Mouse (Mus musculus) MEL (cell line): ENCODE results near the gene Gys1. TPM values are rescaled to one million over a fixed set of nuclear protein-coding genes. Genes with fewer than 3 reads are reported as not detected.
A peak's percentile ranks its signal among the peaks of the same experiment; 100 is the strongest.

Source experiments
- DNase-seq: peaks from one replicate; pipeline ENCODE4 v3.0.0; 2011; ENCODE audit warnings: low read depth, low spot score
- H3K27ac ChIP-seq: 2 replicates; pipeline ENCODE4 v1.5.1; 2012; ENCODE audit warnings: low read depth, mild to moderate bottlenecking, control low read depth, low read length, moderate library complexity; ENCODE audit not compliant: control insufficient read depth
- H3K27me3 ChIP-seq, 2 experiments: fragments of 150-350 bp in 1 of 2; sonication (generic) in 1 of 2; 2 replicates each; pipeline ENCODE4 v1.6.1; 2012; ENCODE audit warnings: low read length in 2 of 2, mild to moderate bottlenecking in 2 of 2, improper control_type of control experiment in 1 of 2, moderate library complexity in 1 of 2; ENCODE audit not compliant: insufficient read depth in 2 of 2, control insufficient read depth in 1 of 2
- H3K36me3 ChIP-seq, 2 experiments: 2 replicates each; pipeline ENCODE4 v1.6.1; 2012 to 2014; ENCODE audit warnings: low read length in 2 of 2, improper control_type of control experiment in 1 of 2, inconsistent platforms in 1 of 2, mild to moderate bottlenecking in 1 of 2; ENCODE audit not compliant: insufficient read depth in 2 of 2, control insufficient read depth in 1 of 2
- H3K4me1 ChIP-seq, 2 experiments: fragments of 150-350 bp in 1 of 2; sonication (generic) in 1 of 2; 2 replicates each; pipeline ENCODE4 v1.6.1; 2012; ENCODE audit warnings: low read length in 2 of 2, improper control_type of control experiment in 1 of 2, mild to moderate bottlenecking in 1 of 2; ENCODE audit not compliant: insufficient read depth in 2 of 2, control insufficient read depth in 1 of 2
- H3K4me3 ChIP-seq, 2 experiments: fragments of 150-350 bp in 1 of 2; sonication (generic) in 1 of 2; 2 replicates each; pipeline ENCODE4 v1.5.1; 2012; ENCODE audit warnings: low read depth in 2 of 2, low read length in 2 of 2, mild to moderate bottlenecking in 2 of 2, moderate library complexity in 2 of 2, control low read depth in 1 of 2, improper control_type of control experiment in 1 of 2; ENCODE audit not compliant: control insufficient read depth in 1 of 2, insufficient read depth in 1 of 2
- H3K79me2 ChIP-seq: 2 replicates; pipeline ENCODE4 v1.6.1; 2012; ENCODE audit warnings: mild to moderate bottlenecking, low read length, moderate library complexity; ENCODE audit not compliant: control insufficient read depth, poor library complexity, insufficient read depth
- H3K9ac ChIP-seq: 2 replicates; pipeline ENCODE4 v1.6.1; 2012; ENCODE audit warnings: low read depth, mild to moderate bottlenecking, control low read depth, low read length, moderate library complexity; ENCODE audit not compliant: control insufficient read depth, poor library complexity, severe bottlenecking
- H3K9me3 ChIP-seq: fragments of 150-350 bp; sonication (generic); replicated peaks from 2 replicates; pipeline ENCODE4 v1.6.1; 2012; ENCODE audit warnings: mild to moderate bottlenecking, low read length, improper control_type of control experiment, moderate library complexity; ENCODE audit not compliant: insufficient read depth
- CHD2 ChIP-seq: IDR thresholded peaks from 2 replicates; pipeline ENCODE4 v1.6.1; 2011; ENCODE audit warnings: low read length, improper control_type of control experiment
- E2F4 ChIP-seq: IDR thresholded peaks from 2 replicates; pipeline ENCODE4 v1.6.1; 2011; ENCODE audit warnings: low read depth, low read length, improper control_type of control experiment, borderline replicate concordance
- ELF1 ChIP-seq: IDR thresholded peaks from 2 replicates; pipeline ENCODE4 v1.6.1; 2014; ENCODE audit warnings: low read depth, mild to moderate bottlenecking, inconsistent platforms, low read length, improper control_type of control experiment, moderate library complexity
- EP300 ChIP-seq, 2 experiments: IDR thresholded peaks; 2 replicates each; pipeline ENCODE4 v1.6.1; 2011; ENCODE audit warnings: improper control_type of control experiment in 2 of 2, low read length in 2 of 2, low read depth in 1 of 2, mild to moderate bottlenecking in 1 of 2
- ETS1 ChIP-seq: IDR thresholded peaks from 2 replicates; pipeline ENCODE4 v1.6.1; 2012; ENCODE audit warnings: low read depth, mild to moderate bottlenecking, inconsistent platforms, low read length, improper control_type of control experiment, moderate library complexity
- GATA1 ChIP-seq: IDR thresholded peaks from 2 replicates; pipeline ENCODE4 v1.6.1; 2011; ENCODE audit warnings: low read depth, low read length, improper control_type of control experiment
- KAT2A ChIP-seq: conservative IDR thresholded peaks from 2 replicates; pipeline ENCODE4 v1.6.1; 2012; ENCODE audit warnings: low read depth, low read length, improper control_type of control experiment, inconsistent platforms
- MAX ChIP-seq: IDR thresholded peaks from 2 replicates; pipeline ENCODE4 v1.6.1; 2011; ENCODE audit warnings: low read length, improper control_type of control experiment
- MXI1 ChIP-seq: IDR thresholded peaks from 2 replicates; pipeline ENCODE4 v1.6.1; 2011; ENCODE audit warnings: mild to moderate bottlenecking, low read depth, low read length, improper control_type of control experiment
- MYC ChIP-seq: IDR thresholded peaks from 2 replicates; pipeline ENCODE4 v1.6.1; 2011; ENCODE audit warnings: low read depth, mild to moderate bottlenecking, low read length, improper control_type of control experiment, moderate library complexity
- NELFE ChIP-seq: IDR thresholded peaks from 2 replicates; pipeline ENCODE4 v1.6.1; 2011; ENCODE audit warnings: low read depth, low read length, improper control_type of control experiment
- NRF1 ChIP-seq: IDR thresholded peaks from 2 replicates; pipeline ENCODE4 v1.6.1; 2014; ENCODE audit warnings: low read depth, mild to moderate bottlenecking, inconsistent platforms, low read length, improper control_type of control experiment, moderate library complexity; ENCODE audit not compliant: poor library complexity, insufficient read depth, severe bottlenecking
- POLR2A ChIP-seq, 2 experiments: IDR thresholded peaks; 2 replicates each; pipeline ENCODE4 v1.6.1; 2011 to 2012; ENCODE audit warnings: low read length in 2 of 2, mild to moderate bottlenecking in 2 of 2, control low read depth in 1 of 2, improper control_type of control experiment in 1 of 2, low read depth in 1 of 2, moderate library complexity in 1 of 2; ENCODE audit not compliant: control insufficient read depth in 1 of 2, insufficient read depth in 1 of 2, poor library complexity in 1 of 2
- POLR2AphosphoS2 ChIP-seq: IDR thresholded peaks from 2 replicates; pipeline ENCODE4 v1.6.1; 2011; ENCODE audit warnings: low read length, improper control_type of control experiment
- SIN3A ChIP-seq: IDR thresholded peaks from 2 replicates; pipeline ENCODE4 v1.6.1; 2012; ENCODE audit warnings: low read length, improper control_type of control experiment, inconsistent platforms
- TBP ChIP-seq: IDR thresholded peaks from 2 replicates; pipeline ENCODE4 v1.8.0; 2011; ENCODE audit warnings: low read depth, low read length, improper control_type of control experiment
- TCF12 ChIP-seq: IDR thresholded peaks from 2 replicates; pipeline ENCODE4 v1.6.1; 2014; ENCODE audit warnings: low read depth, mild to moderate bottlenecking, inconsistent platforms, low read length, improper control_type of control experiment, moderate library complexity
- USF1 ChIP-seq: IDR thresholded peaks from 2 replicates; pipeline ENCODE4 v1.6.1; 2014; ENCODE audit warnings: low read depth, mild to moderate bottlenecking, inconsistent platforms, low read length, improper control_type of control experiment, moderate library complexity
- ZC3H11A ChIP-seq: IDR thresholded peaks from 2 replicates; pipeline ENCODE4 v1.6.1; 2012; ENCODE audit warnings: low read depth, mild to moderate bottlenecking, inconsistent platforms, low read length, improper control_type of control experiment
- ZKSCAN1 ChIP-seq: IDR thresholded peaks from 2 replicates; pipeline ENCODE4 v1.6.1; 2012; ENCODE audit warnings: low read depth, mild to moderate bottlenecking, inconsistent platforms, low read length, improper control_type of control experiment, moderate library complexity
- ZMIZ1 ChIP-seq: IDR thresholded peaks from 2 replicates; pipeline ENCODE4 v1.6.1; 2012; ENCODE audit warnings: low read depth, mild to moderate bottlenecking, inconsistent platforms, low read length, improper control_type of control experiment, moderate library complexity
- polyA plus RNA-seq, 2 experiments: library from polyadenylated mRNA; stranded (reverse) in 1 of 2; unstranded in 1 of 2; fragments of >175 nt in 1 of 2; fragments of >200 nt in 1 of 2; gene quantifications; 2 replicates each; pipeline versions ENCODE4 v1.2.1 to v1.2.4; 2012; ENCODE audit warnings: low replicate concordance in 2 of 2, low read depth in 1 of 2; ENCODE audit not compliant: insufficient read length in 2 of 2, insufficient read depth in 1 of 2, missing spikeins in 1 of 2
- total RNA-seq: library from RNA; depleted of rRNA; stranded (reverse); fragments of 300-350 nt; gene quantifications from 2 replicates; pipeline ENCODE4 v1.2.3, GENCODE M21; 2012

Gys1 gene
- total and polyA plus RNA-seq, 3 experiments = 12.8 to 46.9 TPM; not detected in 1

DNA sequence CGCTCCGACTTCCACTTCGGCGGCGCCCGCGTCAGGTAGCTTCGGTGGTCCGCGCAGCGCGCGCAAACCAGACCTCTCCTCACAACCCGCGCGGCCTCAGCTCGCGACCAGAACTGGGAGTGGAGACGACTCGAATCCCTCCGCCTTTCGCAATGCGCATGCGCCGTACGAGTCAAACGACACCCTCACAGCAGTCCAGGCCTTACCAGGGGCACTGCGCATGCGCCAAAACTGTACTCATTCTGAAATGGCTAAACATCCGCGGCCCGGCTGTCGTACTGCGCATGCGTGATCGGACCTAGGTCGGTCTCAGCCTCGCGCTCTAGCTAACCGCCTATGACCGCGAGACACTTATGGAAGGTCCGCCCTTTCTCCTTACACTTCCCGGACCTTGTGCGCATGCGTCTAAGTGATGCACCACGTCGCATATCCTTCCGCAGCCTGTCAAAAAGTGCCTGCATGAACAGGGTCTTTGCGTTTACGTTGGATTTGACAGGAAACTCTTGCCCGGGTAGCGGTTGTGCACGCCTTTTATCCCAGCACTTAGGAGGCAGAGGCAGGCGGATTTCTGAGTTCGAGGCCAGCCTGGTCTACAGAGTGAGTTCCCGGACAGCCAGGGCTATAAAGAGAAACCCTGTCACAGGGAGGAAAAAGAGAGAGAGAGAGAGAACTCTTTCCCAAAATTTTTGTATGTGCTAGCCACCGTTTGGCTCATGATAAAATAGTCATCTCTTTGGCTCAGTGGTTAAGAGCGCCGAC, 38.9 kb upstream of the Gys1 start, which contains the start of gene Snrnp70:
Gene Snrnp70, minus strand, starts transcription at position 165 of the 759 bp plus-strand sequence.
- Histone ChIP-seq H3K79me2 (peaks cover 39% of the 10 kb centered on the region), H3K36me3 (peaks cover 21 to 41% of the 10 kb centered on the region in 2 experiments), H3K4me3 (peak within 1 kb of the TSS; percentile 70 to 74), H3K27ac (peak within 1 kb of the TSS; percentile 86), H3K9me3 (no peaks in the 10 kb centered on the region), H3K9ac (peak within 1 kb of the TSS; percentile 84), H3K27me3 (no peaks in the 10 kb centered on the region), H3K4me1 (peaks cover 5 to 19% of the 10 kb centered on the region in 2 experiments; a peak in 3 of 4 replicates)
- peak; percentile 55 for TF ChIP-seq MXI1
- TF ChIP-seq CHD2 = peak; percentile 68
- TF ChIP-seq POLR2AphosphoS2 = peak; percentile 95
- peak; percentile 90 for TF ChIP-seq NRF1
- peak; percentile 76 for TF ChIP-seq MYC
- TF ChIP-seq MAX = peak; percentile 74; the same call in 1 of the 2 replicates
- TF ChIP-seq ELF1 = peak; percentile 65
- TF ChIP-seq EP300 (IDR thresholded peaks at IDR 0.05; ENCODE audit: low read depth in 1 of 2, low read length in 2 of 2) = no peak; a peak in 1 of 4 replicates
- peak; percentile 65; the same call in 1 of the 2 replicates for TF ChIP-seq TCF12
- peak; percentile 94 for TF ChIP-seq ZMIZ1
- TF ChIP-seq KAT2A = peak; percentile 83
- TF ChIP-seq ETS1 = no peak
- TF ChIP-seq USF1 = no peak
- peak; percentile 96 for TF ChIP-seq TBP
- peak; percentile 69; the same call in 1 of the 2 replicates for TF ChIP-seq E2F4
- TF ChIP-seq GATA1 = no peak
- TF ChIP-seq NELFE = peak; percentile 97
- no peak for TF ChIP-seq ZC3H11A
- TF ChIP-seq SIN3A = peak; percentile 67
- peak; percentile 60 to 93; a peak in 3 of 4 replicates for TF ChIP-seq POLR2A (IDR thresholded peaks at IDR 0.05; ENCODE audit: control insufficient read depth in 1 of 2, insufficient read depth in 1 of 2, low read depth in 1 of 2, low read length in 2 of 2, poor library complexity in 1 of 2)
- 0 out of 2 replicates have a peak, but pooled peaks have one; percentile 39 for TF ChIP-seq ZKSCAN1
- peak; percentile 100 for DNase-seq
